Mouse (Mus musculus) lung, embryonic 15.5 days (tissue): ENCODE measurements at regions not wholly inside any gene's neighbourhood (a gene's known extent, or its start where the extent isn't known, plus 50 kb on each side); places are given as distances from the start of the nearest gene placed in this dataset.

Experiments used
- ATAC-seq: fragments of 200-750 bp; cut with Nextera tagmentation; 2 replicates; pipeline ENCODE4 v1.8.0; 2017; ENCODE audit warnings: moderate number of reproducible peaks, borderline replicate concordance; ENCODE audit not compliant: low FRiP score, low TSS enrichment; ENCODE audit errors: extremely low read depth
- H3K27ac ChIP-seq: fragments of 300-500 bp; sonication (generic); 2 replicates; pipeline ENCODE4 v1.5.1; 2015; ENCODE audit warnings: moderate library complexity, mild to moderate bottlenecking, inconsistent platforms
- H3K27me3 ChIP-seq: fragments of 300-500 bp; sonication (generic); 2 replicates; pipeline ENCODE4 v1.6.1; 2015; ENCODE audit warnings: inconsistent platforms
- H3K36me3 ChIP-seq: fragments of 300-500 bp; sonication (generic); 2 replicates; pipeline ENCODE4 v1.6.1; 2015; ENCODE audit warnings: inconsistent platforms
- H3K4me1 ChIP-seq: fragments of 300-500 bp; sonication (generic); 2 replicates; pipeline ENCODE4 v1.6.1; 2015; ENCODE audit warnings: inconsistent platforms
- H3K4me2 ChIP-seq: fragments of 300-500 bp; sonication (generic); 2 replicates; pipeline ENCODE4 v1.6.1; 2015; ENCODE audit warnings: inconsistent platforms, mild to moderate bottlenecking, moderate library complexity
- H3K4me3 ChIP-seq: fragments of 300-500 bp; sonication (generic); 2 replicates; pipeline ENCODE4 v1.5.1; 2015; ENCODE audit warnings: mild to moderate bottlenecking, inconsistent platforms
- H3K9ac ChIP-seq: fragments of 300-500 bp; sonication (generic); 2 replicates; pipeline ENCODE4 v1.6.1; 2015; ENCODE audit warnings: inconsistent platforms
- H3K9me3 ChIP-seq: fragments of 300-500 bp; sonication (generic); 2 replicates; pipeline ENCODE4 v1.6.1; 2016; ENCODE audit warnings: inconsistent platforms
- WGBS: fragments of 180-500 bp; shearing (Covaris S2); methylation state at CpG from one replicate; pipeline ENCODE4 v1.1.7; 2015; 5-methylcytosine and 5-hydroxymethylcytosine counted together

- ATAC-seq, result no peak
- no peaks in the 10 kb centered on the region for H3K9me3 ChIP-seq
- H3K4me1 ChIP-seq, result peaks cover 4% of the 10 kb centered on the region; the same call in 1 of the 2 replicates
- no peaks in the 10 kb centered on the region for H3K27me3 ChIP-seq
- no peak overlapping the region for H3K4me2 ChIP-seq
- no peaks in the 10 kb centered on the region for H3K36me3 ChIP-seq
- H3K4me3 ChIP-seq, result no peak overlapping the region
- H3K27ac ChIP-seq, result no peak overlapping the region
- no peak overlapping the region for H3K9ac ChIP-seq
- WGBS, result 80% methylated on average over 1 of the region's 1 CpGs
Observed at GRCm38 (mm10) chr16:77418486-77418885, 183.4 kb downstream of the Gm11146 start.

- H3K27ac ChIP-seq, result no peak overlapping the region
- no peaks in the 10 kb centered on the region for H3K36me3 ChIP-seq
- no peak overlapping the region for H3K4me3 ChIP-seq
- no peak overlapping the region for H3K9ac ChIP-seq
- 6% methylated on average over 3 of the region's 3 CpGs for WGBS
- H3K9me3 ChIP-seq, result no peaks in the 10 kb centered on the region
- H3K4me1 ChIP-seq, result peaks cover 4% of the 10 kb centered on the region; the same call in 1 of the 2 replicates
- H3K4me2 ChIP-seq, result no peak overlapping the region; the same call in 1 of the 2 replicates
- H3K27me3 ChIP-seq, result no peaks in the 10 kb centered on the region
- no peak for ATAC-seq
Observed at GRCm38 (mm10) chr16:77417791-77418190, 184.1 kb downstream of the Gm11146 start.

GRCm38 (mm10) chr16:77414562-77414961 lies 187.3 kb downstream of the Gm11146 start:
- ATAC-seq, result no peak
- Histone ChIP-seq H3K27me3 (no peaks in the 10 kb centered on the region), H3K4me1 (peaks cover 4% of the 10 kb centered on the region; the same call in 1 of the 2 replicates), H3K4me2 (no peak overlapping the region), H3K9me3 (no peaks in the 10 kb centered on the region), H3K27ac (no peak overlapping the region), H3K4me3 (no peak overlapping the region), H3K36me3 (no peaks in the 10 kb centered on the region), H3K9ac (no peak overlapping the region)
- WGBS, result 22% methylated on average over 1 of the region's 1 CpGs

GRCm38 (mm10) chr16:77409168-77409567 lies 192.7 kb downstream of the Gm11146 start:
- no peak overlapping the region for H3K4me3 ChIP-seq
- H3K4me2 ChIP-seq, result no peak overlapping the region
- H3K9ac ChIP-seq, result no peak overlapping the region
- no peaks in the 10 kb centered on the region for H3K27me3 ChIP-seq
- H3K36me3 ChIP-seq, result no peaks in the 10 kb centered on the region
- 83% methylated on average over 7 of the region's 7 CpGs for WGBS
- H3K4me1 ChIP-seq, result peaks cover under 1% of the 10 kb centered on the region; the same call in 1 of the 2 replicates
- no peak overlapping the region for H3K27ac ChIP-seq
- no peaks in the 10 kb centered on the region for H3K9me3 ChIP-seq
- ATAC-seq, result no peak

- Histone ChIP-seq H3K27me3 (no peaks in the 10 kb centered on the region), H3K9ac (no peak overlapping the region), H3K36me3 (no peaks in the 10 kb centered on the region), H3K27ac (no peak overlapping the region), H3K4me2 (no peak overlapping the region), H3K9me3 (no peaks in the 10 kb centered on the region), H3K4me3 (no peak overlapping the region), H3K4me1 (no peaks in the 10 kb centered on the region)
- no peak for ATAC-seq
- WGBS, result 82% methylated on average over 5 of the region's 5 CpGs
Observed at GRCm38 (mm10) chr16:77406999-77407398, 194.9 kb downstream of the Gm11146 start.

GRCm38 (mm10) chr16:77405859-77406258 lies 196.0 kb downstream of the Gm11146 start:
- ATAC-seq, result no peak
- no peaks in the 10 kb centered on the region; the same call in 1 of the 2 replicates for H3K4me1 ChIP-seq
- no peaks in the 10 kb centered on the region for H3K36me3 ChIP-seq
- no peaks in the 10 kb centered on the region for H3K27me3 ChIP-seq
- no peak overlapping the region for H3K9ac ChIP-seq
- no peaks in the 10 kb centered on the region for H3K9me3 ChIP-seq
- no peak overlapping the region for H3K4me2 ChIP-seq
- H3K27ac ChIP-seq, result no peak overlapping the region
- H3K4me3 ChIP-seq, result no peak overlapping the region
- 55% methylated on average over 6 of the region's 6 CpGs for WGBS

GRCm38 (mm10) chr16:77405181-77405818 lies 196.6 kb downstream of the Gm11146 start:
- H3K9me3 ChIP-seq, result no peaks in the 10 kb centered on the region
- no peak overlapping the region for H3K9ac ChIP-seq
- no peaks in the 10 kb centered on the region for H3K27me3 ChIP-seq
- no peak overlapping the region for H3K27ac ChIP-seq
- no peaks in the 10 kb centered on the region; the same call in 1 of the 2 replicates for H3K4me1 ChIP-seq
- ATAC-seq, result no peak
- H3K4me2 ChIP-seq, result no peak overlapping the region
- no peak overlapping the region for H3K4me3 ChIP-seq
- no peaks in the 10 kb centered on the region for H3K36me3 ChIP-seq
- WGBS, result 47% methylated on average over 8 of the region's 8 CpGs

- H3K9me3 ChIP-seq, result no peaks in the 10 kb centered on the region
- no peak overlapping the region for H3K9ac ChIP-seq
- WGBS, result 83% methylated on average over 7 of the region's 7 CpGs
- H3K4me3 ChIP-seq, result no peak overlapping the region
- no peaks in the 10 kb centered on the region for H3K36me3 ChIP-seq
- H3K27ac ChIP-seq, result no peak overlapping the region
- no peaks in the 10 kb centered on the region for H3K27me3 ChIP-seq
- ATAC-seq, result no peak
- H3K4me2 ChIP-seq, result no peak overlapping the region
- peaks cover 6% of the 10 kb centered on the region; the same call in 1 of the 2 replicates for H3K4me1 ChIP-seq
Observed at GRCm38 (mm10) chr16:77402711-77403280, 199.1 kb downstream of the Gm11146 start.

- H3K27me3 ChIP-seq, result no peaks in the 10 kb centered on the region
- H3K27ac ChIP-seq, result no peak overlapping the region
- H3K4me3 ChIP-seq, result no peak overlapping the region
- WGBS, result 65% methylated on average over 4 of the region's 4 CpGs
- peaks cover 6% of the 10 kb centered on the region; the same call in 1 of the 2 replicates for H3K4me1 ChIP-seq
- H3K4me2 ChIP-seq, result no peak overlapping the region
- no peaks in the 10 kb centered on the region for H3K9me3 ChIP-seq
- H3K36me3 ChIP-seq, result no peaks in the 10 kb centered on the region
- no peak overlapping the region for H3K9ac ChIP-seq
- ATAC-seq, result no peak
Observed at GRCm38 (mm10) chr16:77401185-77401943, 200.5 kb downstream of the Gm11146 start.

- H3K9ac ChIP-seq, result no peak overlapping the region; the same call in 1 of the 2 replicates
- no peak overlapping the region for H3K27ac ChIP-seq
- no peaks in the 10 kb centered on the region for H3K27me3 ChIP-seq
- no peaks in the 10 kb centered on the region for H3K9me3 ChIP-seq
- WGBS, result 4% methylated on average over 13 of the region's 13 CpGs
- no peaks in the 10 kb centered on the region for H3K36me3 ChIP-seq
- peak overlapping the region; percentile 27 for H3K4me3 ChIP-seq
- ATAC-seq, result peak; percentile 59; the same call in 1 of the 2 replicates
- H3K4me2 ChIP-seq, result peak overlapping the region; percentile 54
- H3K4me1 ChIP-seq, result peaks cover 6% of the 10 kb centered on the region; the same call in 1 of the 2 replicates
Observed at GRCm38 (mm10) chr16:77400276-77400891, 201.5 kb downstream of the Gm11146 start.

GRCm38 (mm10) chr16:77399846-77400275 lies 202.0 kb downstream of the Gm11146 start:
- Histone ChIP-seq H3K36me3 (no peaks in the 10 kb centered on the region), H3K4me3 (peak overlapping the region; percentile 27), H3K4me1 (peaks cover 6% of the 10 kb centered on the region; the same call in 1 of the 2 replicates), H3K4me2 (peak overlapping the region; percentile 54), H3K9ac (no peak overlapping the region; the same call in 1 of the 2 replicates), H3K27ac (no peak overlapping the region), H3K27me3 (no peaks in the 10 kb centered on the region), H3K9me3 (no peaks in the 10 kb centered on the region)
- 14% methylated on average over 10 of the region's 10 CpGs for WGBS
- ATAC-seq, result no peak
